Mouse (Mus musculus): ENCODE data around the gene Uck1. TPM values are rescaled to one million over a fixed set of nuclear protein-coding genes. Genes with fewer than 3 reads are reported as not detected.

The Uck1 gene
- total and polyA plus RNA-seq, 3 experiments: 60.6 to 73.7 TPM; not detected in 1

GRCm38 (mm10) chr2:32242986-32243385 lies 17.0 kb downstream of the Uck1 start:
- no peak for DNase-seq (ENCODE audit: low read depth, low spot score)
- TF ChIP-seq MAX (IDR thresholded peaks at IDR 0.05; ENCODE audit: low read length) (no peak), MYC (IDR thresholded peaks at IDR 0.05; ENCODE audit: low read depth, low read length) (no peak), UBTF (IDR thresholded peaks at IDR 0.05; ENCODE audit: borderline replicate concordance, insufficient read depth, low read depth, low read length) (no peak), MXI1 (IDR thresholded peaks at IDR 0.05; ENCODE audit: low read depth, low read length) (no peak), MEF2A (IDR thresholded peaks at IDR 0.05; ENCODE audit: extremely low read depth, insufficient replicate concordance, low read depth, low read length, poor library complexity, severe bottlenecking) (no peak)
- no peak overlapping the region for H3K9ac ChIP-seq (ENCODE audit: control insufficient read depth, low read depth, low read length, poor library complexity, severe bottlenecking)
- H3K27me3 ChIP-seq (ENCODE audit: control insufficient read depth in 1 of 2, insufficient read depth in 2 of 2, low read length in 2 of 2): no peaks in the 10 kb centered on the region
- no peak overlapping the region for H3K27ac ChIP-seq (ENCODE audit: control insufficient read depth, low read depth, low read length)
- H3K36me3 ChIP-seq (ENCODE audit: control insufficient read depth in 1 of 2, insufficient read depth in 2 of 2, low read length in 2 of 2): peaks cover 8 to 17% of the 10 kb centered on the region in 2 experiments
- no peak overlapping the region for H3K4me3 ChIP-seq (ENCODE audit: control insufficient read depth in 1 of 2, insufficient read depth in 1 of 2, low read depth in 2 of 2, low read length in 2 of 2)
- no peaks in the 10 kb centered on the region for H3K79me2 ChIP-seq (ENCODE audit: control insufficient read depth, insufficient read depth, low read length, poor library complexity)
- peaks cover 11 to 15% of the 10 kb centered on the region in 2 experiments for H3K4me1 ChIP-seq (ENCODE audit: control insufficient read depth in 1 of 2, insufficient read depth in 2 of 2, low read length in 2 of 2)
- no peaks in the 10 kb centered on the region for H3K9me3 ChIP-seq (replicated peaks; ENCODE audit: insufficient read depth, low read length)

GRCm38 (mm10) chr2:32240591-32240990 lies 19.4 kb downstream of the Uck1 start:
- H3K4me1 ChIP-seq (ENCODE audit: control insufficient read depth in 1 of 2, insufficient read depth in 2 of 2, low read length in 2 of 2): peaks cover 15 to 19% of the 10 kb centered on the region in 2 experiments
- no peak overlapping the region for H3K27ac ChIP-seq (ENCODE audit: control insufficient read depth, low read depth, low read length)
- H3K9me3 ChIP-seq (replicated peaks; ENCODE audit: insufficient read depth, low read length): no peaks in the 10 kb centered on the region
- H3K27me3 ChIP-seq (ENCODE audit: control insufficient read depth in 1 of 2, insufficient read depth in 2 of 2, low read length in 2 of 2): no peaks in the 10 kb centered on the region
- TF ChIP-seq NELFE (IDR thresholded peaks at IDR 0.05; ENCODE audit: low read depth, low read length) (no peak), RCOR1 (IDR thresholded peaks at IDR 0.05; ENCODE audit: low read depth, low read length) (no peak), MXI1 (IDR thresholded peaks at IDR 0.05; ENCODE audit: low read depth, low read length) (no peak), POLR2AphosphoS5 (IDR thresholded peaks at IDR 0.05; ENCODE audit: borderline replicate concordance, low read depth, low read length) (no peak), CHD2 (IDR thresholded peaks at IDR 0.05; ENCODE audit: low read length) (no peak), MAFK (IDR thresholded peaks at IDR 0.05; ENCODE audit: borderline replicate concordance, low read depth, low read length) (no peak), UBTF (IDR thresholded peaks at IDR 0.05; ENCODE audit: borderline replicate concordance, insufficient read depth, low read depth, low read length) (no peak), ZKSCAN1 (IDR thresholded peaks at IDR 0.05; ENCODE audit: low read depth, low read length) (no peak), MAZ (IDR thresholded peaks at IDR 0.05; ENCODE audit: low read depth, low read length) (no peak), ZC3H11A (IDR thresholded peaks at IDR 0.05; ENCODE audit: low read depth, low read length) (no peak), ZNF384 (IDR thresholded peaks at IDR 0.05; ENCODE audit: low read depth, low read length) (no peak), E2F4 (IDR thresholded peaks at IDR 0.05; ENCODE audit: borderline replicate concordance, low read depth, low read length) (no peak), SMC3 (IDR thresholded peaks at IDR 0.05; ENCODE audit: low read depth, low read length) (no peak), TBP (IDR thresholded peaks at IDR 0.05; ENCODE audit: low read depth, low read length) (no peak), ZMIZ1 (IDR thresholded peaks at IDR 0.05; ENCODE audit: low read depth, low read length) (no peak)
- H3K79me2 ChIP-seq (ENCODE audit: control insufficient read depth, insufficient read depth, low read length, poor library complexity): peaks cover 4% of the 10 kb centered on the region; the same call in 1 of the 2 replicates
- no peak overlapping the region for H3K4me3 ChIP-seq (ENCODE audit: control insufficient read depth in 1 of 2, insufficient read depth in 1 of 2, low read depth in 2 of 2, low read length in 2 of 2)
- no peak for DNase-seq (ENCODE audit: low read depth, low spot score)
- H3K9ac ChIP-seq (ENCODE audit: control insufficient read depth, low read depth, low read length, poor library complexity, severe bottlenecking): no peak overlapping the region
- peaks cover 5 to 23% of the 10 kb centered on the region in 2 experiments; a peak in 3 of 4 replicates for H3K36me3 ChIP-seq (ENCODE audit: control insufficient read depth in 1 of 2, insufficient read depth in 2 of 2, low read length in 2 of 2)
